Mouse (Mus musculus) CH12.LX (cell line): Measurements from ENCODE around the gene Pms2. TPM values are rescaled to one million over a fixed set of nuclear protein-coding genes. Genes with fewer than 3 reads are reported as not detected.

Experiments used
- DNase-seq: peaks from one replicate; pipeline ENCODE4 v3.0.0-alpha.2; 2013; ENCODE audit errors: extremely low read depth
- H3K27ac ChIP-seq: 2 replicates; pipeline ENCODE4 v1.5.1; 2012; ENCODE audit warnings: low read depth, mild to moderate bottlenecking, control low read depth, moderate library complexity; ENCODE audit not compliant: insufficient read depth
- H3K27me3 ChIP-seq: replicated peaks from 2 replicates; pipeline ENCODE3; 2012; ENCODE audit warnings: inconsistent platforms
- H3K36me3 ChIP-seq, 2 experiments: replicated peaks in 1 of 2; 2 replicates each; pipeline versions ENCODE3 to v1.6.1; 2012; ENCODE audit warnings: inconsistent platforms in 1 of 2, low read length in 1 of 2, mild to moderate bottlenecking in 1 of 2, mixed read lengths in 1 of 2, moderate library complexity in 1 of 2; ENCODE audit not compliant: control insufficient read depth in 1 of 2, insufficient read depth in 1 of 2
- H3K4me1 ChIP-seq, 2 experiments: 2 replicates each; pipeline ENCODE4 v1.6.1; 2012; ENCODE audit warnings: inconsistent platforms in 1 of 2, moderate library complexity in 1 of 2; ENCODE audit not compliant: insufficient read depth in 2 of 2, control insufficient read depth in 1 of 2
- H3K4me2 ChIP-seq: 2 replicates; pipeline ENCODE4 v1.6.1; 2012; ENCODE audit warnings: low read depth, mild to moderate bottlenecking, control low read depth; ENCODE audit not compliant: poor library complexity, insufficient read depth, severe bottlenecking
- H3K4me3 ChIP-seq, 3 experiments: fragments of 150-350 bp in 1 of 3; sonication (generic) in 1 of 3; replicated peaks in 1 of 3; 2 replicates each; pipeline versions ENCODE3 to v1.5.1; 2011 to 2012; ENCODE audit warnings: low read depth in 2 of 3, low read length in 2 of 3, mild to moderate bottlenecking in 2 of 3, moderate library complexity in 2 of 3, control low read depth in 1 of 3, improper control_type of control experiment in 1 of 3, inconsistent platforms in 1 of 3, mixed read lengths in 1 of 3; ENCODE audit not compliant: poor library complexity in 1 of 3
- H3K79me2 ChIP-seq: replicated peaks from 2 replicates; pipeline ENCODE4 v1.6.1; 2012; ENCODE audit warnings: mild to moderate bottlenecking, moderate library complexity; ENCODE audit not compliant: control insufficient read depth, poor library complexity, insufficient read depth, severe bottlenecking; ENCODE audit errors: extremely low read depth
- H3K9ac ChIP-seq: 2 replicates; pipeline ENCODE4 v1.6.1; 2012; ENCODE audit warnings: low read depth, mild to moderate bottlenecking, control low read depth, moderate library complexity; ENCODE audit not compliant: insufficient read depth
- H3K9me3 ChIP-seq: replicated peaks from 2 replicates; pipeline ENCODE3; 2012; ENCODE audit warnings: low read length, inconsistent platforms, mixed read lengths
- CHD1 ChIP-seq: IDR thresholded peaks from 2 replicates; pipeline ENCODE4 v1.6.1; 2012; ENCODE audit warnings: low read depth, low read length, improper control_type of control experiment, inconsistent platforms
- CHD2 ChIP-seq: IDR thresholded peaks from 2 replicates; pipeline ENCODE4 v1.6.1; 2011; ENCODE audit warnings: low read length, improper control_type of control experiment
- E2F4 ChIP-seq: IDR thresholded peaks from 2 replicates; pipeline ENCODE4 v1.6.1; 2011; ENCODE audit warnings: low read depth, low read length, improper control_type of control experiment; ENCODE audit not compliant: insufficient replicate concordance
- ELF1 ChIP-seq: IDR thresholded peaks from 2 replicates; pipeline ENCODE4 v1.6.1; 2014; ENCODE audit warnings: low read depth, mild to moderate bottlenecking, inconsistent platforms, low read length, improper control_type of control experiment
- ETS1 ChIP-seq: conservative IDR thresholded peaks from 2 replicates; pipeline ENCODE4 v1.6.1; 2012; ENCODE audit warnings: low read depth, mild to moderate bottlenecking, inconsistent platforms, low read length, improper control_type of control experiment, moderate library complexity
- GABPA ChIP-seq: IDR thresholded peaks from 2 replicates; pipeline ENCODE4 v1.6.1; 2012; ENCODE audit warnings: low read depth, low read length, improper control_type of control experiment, inconsistent platforms; ENCODE audit not compliant: insufficient replicate concordance
- HCFC1 ChIP-seq: IDR thresholded peaks from 2 replicates; pipeline ENCODE4 v1.6.1; 2012; ENCODE audit warnings: low read depth, mild to moderate bottlenecking, inconsistent platforms, low read length, improper control_type of control experiment
- MAZ ChIP-seq: IDR thresholded peaks from 2 replicates; pipeline ENCODE4 v1.6.1; 2012; ENCODE audit warnings: low read depth, mild to moderate bottlenecking, inconsistent platforms, low read length, improper control_type of control experiment, moderate library complexity
- MXI1 ChIP-seq: IDR thresholded peaks from 2 replicates; pipeline ENCODE4 v1.6.1; 2011; ENCODE audit warnings: mild to moderate bottlenecking, low read depth, low read length, improper control_type of control experiment
- NRF1 ChIP-seq: IDR thresholded peaks from 2 replicates; pipeline ENCODE4 v1.6.1; 2014; ENCODE audit warnings: low read depth, mild to moderate bottlenecking, inconsistent platforms, low read length, improper control_type of control experiment, moderate library complexity
- PAX5 ChIP-seq: IDR thresholded peaks from 2 replicates; pipeline ENCODE4 v1.6.1; 2012; ENCODE audit warnings: low read length, inconsistent platforms, mixed read lengths
- RCOR1 ChIP-seq: conservative IDR thresholded peaks from 2 replicates; pipeline ENCODE4 v1.6.1; 2012; ENCODE audit warnings: low read depth, mild to moderate bottlenecking, inconsistent platforms, low read length, improper control_type of control experiment
- TCF12 ChIP-seq: IDR thresholded peaks from 2 replicates; pipeline ENCODE4 v1.6.1; 2014; ENCODE audit warnings: low read depth, mild to moderate bottlenecking, inconsistent platforms, low read length, improper control_type of control experiment
- ZKSCAN1 ChIP-seq: IDR thresholded peaks from 2 replicates; pipeline ENCODE4 v1.6.1; 2012; ENCODE audit warnings: low read depth, inconsistent platforms, low read length, improper control_type of control experiment, borderline replicate concordance
- dilution Hi-C: fragments of 300-500 bp; cut with MboI; formaldehyde crosslinking; loops from 2 replicates; pipeline ENCODE4 v1.14.3; 2020; ENCODE audit warnings: low sequenced_read_pairs; ENCODE audit not compliant: extremely low pct_unique_long_range_greater_than_20kb, extremely low pct_ligation_motif_present
- in situ Hi-C: fragments of 300-500 bp; cut with MboI; formaldehyde crosslinking; loops from 3 replicates; pipeline ENCODE4 v1.14.3; 2019; ENCODE audit warnings: low sequenced_read_pairs, low pct_ligation_motif_present, low pct_unique_long_range_greater_than_20kb, mixed read lengths
- polyA plus RNA-seq: library from polyadenylated mRNA; unstranded; fragments of >175 nt; gene quantifications from 2 replicates; pipeline ENCODE4 v1.2.1, GENCODE M21; 2012; ENCODE audit warnings: low read depth; ENCODE audit not compliant: insufficient read length
- total RNA-seq, 2 experiments: library from RNA; depleted of rRNA; stranded (reverse); fragments of 300-350 nt in 1 of 2; fragments of >200 nt in 1 of 2; gene quantifications; 2 replicates each; pipeline ENCODE4 v1.2.3; 2012 to 2014

Gene Pms2
- total and polyA plus RNA-seq, 3 experiments: 22.2 to 31.8 (median 25.6) TPM

GRCm38 (mm10) chr5:143936156-143936555 is 26.4 kb downstream of the Pms2 start:
- peaks cover 9 to 24% of the 10 kb centered on the region in 2 experiments for H3K36me3 ChIP-seq
- no peak for TF ChIP-seq MAZ
- no peak for TF ChIP-seq TCF12
- no peak for TF ChIP-seq ZKSCAN1
- TF ChIP-seq HCFC1: no peak
- no peak for TF ChIP-seq CHD2
- no peak for TF ChIP-seq PAX5
- TF ChIP-seq GABPA: no peak
- TF ChIP-seq E2F4: no peak
- no peak for TF ChIP-seq MXI1
- no peak for TF ChIP-seq ELF1
- no peak for TF ChIP-seq ETS1
- TF ChIP-seq CHD1: no peak
- TF ChIP-seq, all 38 proteins: peak for 0

GRCm38 (mm10) chr5:143941588-143941987 is 31.8 kb downstream of the Pms2 start:
- no peak for TF ChIP-seq NRF1
- TF ChIP-seq RCOR1: no peak

More at GRCm38 (mm10) chr5:143936156-143936555, 26.4 kb downstream of the Pms2 start:
- no peak overlapping the region for H3K9ac ChIP-seq
- H3K79me2 ChIP-seq: no peaks in the 10 kb centered on the region
- no peaks in the 10 kb centered on the region for H3K4me1 ChIP-seq
- no peak overlapping the region for H3K4me2 ChIP-seq
- no peak overlapping the region for H3K4me3 ChIP-seq
- peaks cover 5% of the 10 kb centered on the region for H3K9me3 ChIP-seq
- no peaks in the 10 kb centered on the region for H3K27me3 ChIP-seq
- H3K27ac ChIP-seq: no peak overlapping the region
- no peak for DNase-seq
- in situ Hi-C loops: no loop called here
- dilution Hi-C loops: no loop called here

More at GRCm38 (mm10) chr5:143941588-143941987, 31.8 kb downstream of the Pms2 start:
- Histone ChIP-seq H3K27ac (no peak overlapping the region), H3K79me2 (no peaks in the 10 kb centered on the region), H3K36me3 (no peaks in the 10 kb centered on the region), H3K9me3 (peaks cover 5% of the 10 kb centered on the region), H3K4me1 (peaks cover 0 to 11% of the 10 kb centered on the region in 2 experiments; a peak in 1 of 4 replicates), H3K4me2 (no peak overlapping the region), H3K27me3 (no peaks in the 10 kb centered on the region), H3K4me3 (no peak overlapping the region), H3K9ac (no peak overlapping the region)
- DNase-seq: no peak
- in situ Hi-C loops: no loop called here
- dilution Hi-C loops: no loop called here
